Mouse (Mus musculus) testis, adult 2 months (tissue): ENCODE results near the gene Shf.

Experiments
- CTCF ChIP-seq: fragments of 200-500 bp; IDR thresholded peaks from 2 replicates; pipeline ENCODE4 v1.5.1; 2012; ENCODE audit warnings: low read depth, mild to moderate bottlenecking, inconsistent platforms, low read length, moderate library complexity; ENCODE audit not compliant: control insufficient read depth, insufficient read depth, insufficient replicate concordance
- POLR2A ChIP-seq: fragments of 200-500 bp; IDR thresholded peaks from 2 replicates; pipeline ENCODE4 v1.6.1; 2012; ENCODE audit warnings: low read depth, mild to moderate bottlenecking, inconsistent platforms, low read length, moderate library complexity; ENCODE audit not compliant: control insufficient read depth

GRCm38 (mm10) chr2:122408928-122409327, 40.0 kb upstream of the Shf start:
- TF ChIP-seq POLR2A: no peak
- no peak for TF ChIP-seq CTCF
